Mouse (Mus musculus) cerebellum, adult 2 months (tissue): Measurements from ENCODE around the gene 1500009C09Rik.

Source experiments
- CTCF ChIP-seq: fragments of 200-500 bp; IDR thresholded peaks from 2 replicates; pipeline ENCODE4 v1.5.1; 2011; ENCODE audit warnings: low read depth, mild to moderate bottlenecking, control low read depth, low read length, moderate library complexity, borderline replicate concordance; ENCODE audit not compliant: insufficient read depth
- POLR2A ChIP-seq: fragments of 200-500 bp; IDR thresholded peaks from 2 replicates; pipeline ENCODE4 v1.6.1; 2011; ENCODE audit warnings: low read length, control low read depth, borderline replicate concordance; ENCODE audit not compliant: insufficient read depth

DNA sequence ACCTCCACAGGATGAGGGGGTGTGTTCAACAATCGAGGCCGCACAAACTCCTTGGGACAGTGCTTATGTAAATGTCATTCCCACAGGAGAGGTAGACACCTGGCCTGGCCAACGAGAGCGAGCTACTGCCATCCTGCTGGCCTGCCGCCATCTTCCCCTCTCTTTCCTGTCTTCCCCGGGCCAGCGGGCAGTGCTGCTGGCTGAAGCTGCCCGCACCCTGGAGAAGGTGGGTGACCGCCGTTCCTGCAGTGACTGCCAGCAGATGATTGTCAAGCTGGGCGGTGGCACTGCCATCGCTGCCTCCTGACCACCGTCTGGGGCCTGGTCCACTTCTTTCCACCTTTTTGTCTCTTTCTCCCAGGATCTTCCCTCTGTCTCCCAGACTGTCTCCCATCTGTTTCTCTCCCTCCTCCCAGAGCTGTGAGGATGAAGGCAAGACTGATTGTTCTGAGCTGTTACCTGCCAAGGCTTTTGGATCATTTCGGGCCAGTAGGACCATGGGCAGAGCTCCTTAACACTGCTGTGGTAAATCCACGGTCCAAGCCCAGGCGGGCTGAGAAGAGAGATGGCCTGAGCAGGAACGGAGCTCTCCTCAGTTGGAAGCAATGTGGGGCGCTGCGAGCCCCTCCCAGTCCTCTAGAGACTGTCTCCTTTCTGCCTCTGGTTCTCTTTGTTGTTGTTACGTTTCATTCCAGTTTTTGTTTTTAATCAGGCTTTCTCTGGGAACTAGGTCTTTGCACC lies 48.4 kb upstream of the 1500009C09Rik start:
- no peak for TF ChIP-seq POLR2A
- TF ChIP-seq CTCF = no peak
